Mouse (Mus musculus): ENCODE measurements around the gene Grb7. TPM values are rescaled to one million over a fixed set of nuclear protein-coding genes. Genes with fewer than 3 reads are reported as not detected.

The Grb7 gene
- 1 to 10 TPM; 1.4 to 2.1 TPM for total RNA-seq (2021)

GRCm38 (mm10) chr11:98446213-98446561, at the start of gene Grb7:
Grb7 (plus strand) TSS chr11:98446394.
- no peak for DNase-seq (ENCODE audit: extremely low spot score in 1 of 2, low spot score in 1 of 2)

GRCm38 (mm10) chr11:98397946-98398345, 48.2 kb upstream of the Grb7 start:
- DNase-seq (ENCODE audit: extremely low spot score in 1 of 2, low spot score in 1 of 2), result no peak

- DNase-seq (ENCODE audit: extremely low spot score in 1 of 2, low spot score in 1 of 2), result peak; percentile 68 to 87
Observed at GRCm38 (mm10) chr11:98400161-98400726, 46.0 kb upstream of the Grb7 start, which contains the start of gene Pgap3. Pgap3 (minus strand) TSS chr11:98400490.

GRCm38 (mm10) chr11:98400816-98401215, 45.4 kb upstream of the Grb7 start:
- DNase-seq (ENCODE audit: extremely low spot score in 1 of 2, low spot score in 1 of 2), result no peak

GRCm38 (mm10) chr11:98406621-98407020, 39.6 kb upstream of the Grb7 start:
- no peak for DNase-seq (ENCODE audit: extremely low spot score in 1 of 2, low spot score in 1 of 2)

GRCm38 (mm10) chr11:98408872-98409271, 37.3 kb upstream of the Grb7 start:
- DNase-seq (ENCODE audit: extremely low spot score in 1 of 2, low spot score in 1 of 2), result no peak

- DNase-seq (ENCODE audit: extremely low spot score in 1 of 2, low spot score in 1 of 2), result no peak
Observed at GRCm38 (mm10) chr11:98409341-98409822, 36.8 kb upstream of the Grb7 start.

- peak in 1 of 2 experiments; percentile 21 for DNase-seq (ENCODE audit: extremely low spot score in 1 of 2, low spot score in 1 of 2)
Observed at GRCm38 (mm10) chr11:98412273-98412796, 33.9 kb upstream of the Grb7 start, which contains the start of gene Erbb2. Erbb2 (plus strand) TSS chr11:98412470.

GRCm38 (mm10) chr11:98412797-98413301, 33.3 kb upstream of the Grb7 start:
- DNase-seq (ENCODE audit: extremely low spot score in 1 of 2, low spot score in 1 of 2), result no peak

GRCm38 (mm10) chr11:98413731-98414130, 32.5 kb upstream of the Grb7 start:
- DNase-seq (ENCODE audit: extremely low spot score in 1 of 2, low spot score in 1 of 2), result no peak

GRCm38 (mm10) chr11:98414162-98414561, 32.0 kb upstream of the Grb7 start:
- DNase-seq (ENCODE audit: extremely low spot score in 1 of 2, low spot score in 1 of 2), result no peak

- DNase-seq (ENCODE audit: extremely low spot score in 1 of 2, low spot score in 1 of 2), result no peak
Observed at GRCm38 (mm10) chr11:98417074-98417473, 29.1 kb upstream of the Grb7 start.

- no peak for DNase-seq (ENCODE audit: extremely low spot score in 1 of 2, low spot score in 1 of 2)
Observed at GRCm38 (mm10) chr11:98418273-98418672, 27.9 kb upstream of the Grb7 start.

GRCm38 (mm10) chr11:98418939-98419547, 27.2 kb upstream of the Grb7 start:
- DNase-seq (ENCODE audit: extremely low spot score in 1 of 2, low spot score in 1 of 2), result no peak

GRCm38 (mm10) chr11:98426592-98426991, 19.6 kb upstream of the Grb7 start:
- no peak for DNase-seq (ENCODE audit: extremely low spot score in 1 of 2, low spot score in 1 of 2)

- no peak for DNase-seq (ENCODE audit: extremely low spot score in 1 of 2, low spot score in 1 of 2)
Observed at GRCm38 (mm10) chr11:98428436-98428835, 17.8 kb upstream of the Grb7 start.

GRCm38 (mm10) chr11:98431743-98432502, 14.3 kb upstream of the Grb7 start:
- DNase-seq (ENCODE audit: extremely low spot score in 1 of 2, low spot score in 1 of 2), result no peak

- no peak for DNase-seq (ENCODE audit: extremely low spot score in 1 of 2, low spot score in 1 of 2)
Observed at GRCm38 (mm10) chr11:98435723-98436122, 10.5 kb upstream of the Grb7 start.

GRCm38 (mm10) chr11:98437441-98437840, 8.8 kb upstream of the Grb7 start:
- no peak for DNase-seq (ENCODE audit: extremely low spot score in 1 of 2, low spot score in 1 of 2)

GRCm38 (mm10) chr11:98438331-98439158, 7.6 kb upstream of the Grb7 start, which contains the start of gene Mien1:
Mien1 (minus strand) TSS chr11:98438991.
- DNase-seq (ENCODE audit: extremely low spot score in 1 of 2, low spot score in 1 of 2), result peak; percentile 97 to 98
